Mouse (Mus musculus): ENCODE measurements around the gene B3gnt8.

DNA sequence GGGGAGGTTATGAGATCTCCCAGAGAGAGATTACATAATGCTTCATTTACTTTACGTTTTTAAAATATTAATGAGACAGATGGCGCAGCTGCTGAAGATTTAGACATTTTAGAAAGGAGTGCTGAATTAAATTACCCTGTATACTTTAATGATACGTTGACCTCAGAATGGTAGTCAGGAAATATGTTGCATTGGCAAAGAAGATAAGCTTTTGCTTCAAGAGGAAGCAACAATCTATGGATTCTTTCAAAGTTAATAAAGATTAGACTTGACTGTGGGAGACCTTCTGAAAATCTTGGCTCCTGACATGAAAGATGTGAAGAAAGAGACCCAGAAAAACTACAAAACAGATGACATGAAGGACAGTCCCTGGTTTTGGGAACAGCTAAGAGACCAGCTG, 32.6 kb upstream of the B3gnt8 start:
- TF ChIP-seq CTCF (IDR thresholded peaks at IDR 0.05; ENCODE audit: extremely low read depth, insufficient read length, insufficient replicate concordance, low read depth, low read length), result no peak
- no peak for TF ChIP-seq POLR2A (IDR thresholded peaks at IDR 0.05; ENCODE audit: low read depth, low read length)

Data from small intestine, adult 2 months (tissue).